Mouse (Mus musculus) kidney, embryonic 16.5 days (tissue): ENCODE data around the gene Fbxw24. TPM values are rescaled to one million over a fixed set of nuclear protein-coding genes. Genes with fewer than 3 reads are reported as not detected.
"Not testable (repeated sequence)": the region's sequence is repeated elsewhere in the genome, so short reads cannot be mapped to it uniquely, and the experiment has no call there.

Experiments
- ATAC-seq: fragments of 200-750 bp; cut with Nextera tagmentation; 2 replicates; pipeline ENCODE4 v1.8.0; 2017; ENCODE audit warnings: moderate TSS enrichment; ENCODE audit not compliant: low FRiP score, low TSS enrichment
- H3K27ac ChIP-seq: fragments of 300-500 bp; sonication (generic); 2 replicates; pipeline ENCODE4 v1.5.1; 2014; ENCODE audit warnings: low read length
- H3K27me3 ChIP-seq: fragments of 300-500 bp; sonication (generic); 2 replicates; pipeline ENCODE4 v1.6.1; 2014; ENCODE audit warnings: low read length, control low read depth, mixed read lengths; ENCODE audit not compliant: insufficient read depth
- H3K36me3 ChIP-seq: fragments of 300-500 bp; sonication (generic); 2 replicates; pipeline ENCODE4 v1.6.1; 2014; ENCODE audit warnings: low read length, control low read depth, mixed read lengths; ENCODE audit not compliant: insufficient read depth
- H3K4me1 ChIP-seq: fragments of 300-500 bp; sonication (generic); 2 replicates; pipeline ENCODE4 v1.6.1; 2014; ENCODE audit warnings: low read length, control low read depth, mixed read lengths; ENCODE audit not compliant: insufficient read depth
- H3K4me2 ChIP-seq: fragments of 300-500 bp; sonication (generic); replicated peaks from 2 replicates; pipeline ENCODE4 v1.6.1; 2014; ENCODE audit warnings: low read depth, low read length
- H3K4me3 ChIP-seq: fragments of 300-500 bp; sonication (generic); 2 replicates; pipeline ENCODE4 v1.5.1; 2014; ENCODE audit warnings: mild to moderate bottlenecking, low read length
- H3K9ac ChIP-seq: fragments of 300-500 bp; sonication (generic); replicated peaks from 2 replicates; pipeline ENCODE4 v1.6.1; 2014; ENCODE audit warnings: low read length
- H3K9me3 ChIP-seq: fragments of 300-500 bp; sonication (generic); 2 replicates; pipeline ENCODE4 v1.6.1; 2016; ENCODE audit warnings: low read length, control low read depth
- WGBS: fragments of 180-500 bp; shearing (Covaris S2); extraction: QIAGEN DNeasy Blood & Tissue Kit; methylation state at CpG from one replicate; pipeline ENCODE4 v1.1.7; 2014; 5-methylcytosine and 5-hydroxymethylcytosine counted together
- polyA plus RNA-seq: library from polyadenylated mRNA; unstranded; fragments of >200 nt; fragmentation: Nextera tagmentation; extraction: Ambion mirVana; gene quantifications from 2 replicates; pipeline ENCODE4 v1.2.1, GENCODE M21; 2015

Gene Fbxw24
- 0.21 and 0.39 TPM in 2 replicates for polyA plus RNA-seq

- not testable (repeated sequence) for H3K9ac ChIP-seq, H3K27ac ChIP-seq, H3K27me3 ChIP-seq, H3K4me1 ChIP-seq, H3K36me3 ChIP-seq, H3K4me2 ChIP-seq, H3K9me3 ChIP-seq, H3K4me3 ChIP-seq, ATAC-seq
- 75% methylated on average over 2 of the region's 2 CpGs for WGBS
These were observed at the start of gene Fbxw24 for GRCm38 (mm10) chr9:109625957-109626356. Fbxw24 (minus strand) TSS chr9:109626057.

DNA sequence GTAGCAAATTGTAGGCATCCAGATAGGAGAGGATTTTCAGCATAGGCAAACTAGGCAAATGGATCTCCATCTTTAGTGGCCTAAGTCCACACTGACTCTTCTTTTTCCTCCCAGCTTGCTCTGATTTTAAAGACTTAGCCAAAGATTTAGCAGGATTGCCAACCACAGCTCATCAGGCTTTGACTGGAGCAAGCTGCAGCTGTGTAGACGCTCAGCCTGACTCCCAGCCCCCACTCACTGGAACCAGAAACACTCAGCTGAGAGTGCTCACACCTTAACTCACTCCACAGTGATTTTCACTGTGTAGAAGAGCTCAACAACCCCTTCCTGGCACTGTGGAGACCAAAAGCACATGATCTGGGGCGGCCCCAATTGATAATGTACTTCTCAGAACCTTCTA lies 38.7 kb upstream of the Fbxw24 start, which contains the start of gene Fbxw25:
Gene Fbxw25 (minus strand): TSS at position 101 of the 400 bp plus-strand sequence.
- not testable (repeated sequence) for ATAC-seq, H3K4me1 ChIP-seq, H3K27me3 ChIP-seq, H3K9ac ChIP-seq, H3K9me3 ChIP-seq, H3K4me2 ChIP-seq, H3K36me3 ChIP-seq, H3K4me3 ChIP-seq, H3K27ac ChIP-seq
- 71% methylated on average over 2 of the region's 2 CpGs for WGBS

GRCm38 (mm10) chr9:109606837-109607236 lies 19.0 kb downstream of the Fbxw24 start:
- not testable (repeated sequence) for H3K9me3 ChIP-seq, ATAC-seq, H3K36me3 ChIP-seq, H3K4me3 ChIP-seq, H3K4me1 ChIP-seq, H3K27ac ChIP-seq, H3K9ac ChIP-seq, H3K27me3 ChIP-seq, H3K4me2 ChIP-seq
- WGBS: 37% methylated on average over 5 of the region's 5 CpGs

GRCm38 (mm10) chr9:109602128-109602527 lies 23.7 kb downstream of the Fbxw24 start:
- WGBS: 69% methylated on average over 2 of the region's 2 CpGs

DNA sequence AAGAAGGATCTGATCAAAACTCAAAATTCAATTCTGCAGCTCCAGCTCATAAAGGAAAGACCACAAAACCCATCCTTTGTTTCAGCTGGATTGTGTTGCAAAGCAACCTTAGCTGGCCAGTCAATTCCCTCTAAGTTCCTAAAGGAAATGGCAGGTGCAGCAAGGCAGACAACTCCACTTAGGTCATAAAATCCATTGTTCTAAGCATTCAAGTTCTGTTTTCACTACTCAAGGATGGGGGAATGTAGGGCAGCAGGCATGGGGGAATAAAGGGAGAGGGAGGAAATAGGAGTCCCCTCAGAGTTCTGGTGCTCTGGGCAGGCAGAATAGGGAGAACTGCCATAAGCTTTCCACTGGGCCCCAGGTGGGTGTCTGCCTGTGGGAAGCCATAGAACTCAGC lies 28.6 kb downstream of the Fbxw24 start:
- Histone ChIP-seq H3K4me2 (no peak overlapping the region), H3K9ac (no peak overlapping the region), H3K27ac (no peak overlapping the region), H3K9me3 (0 out of 2 replicates have a peak, but pooled peaks cover 6% of the 10 kb centered on the region), H3K4me3 (no peak overlapping the region), H3K36me3 (no peaks in the 10 kb centered on the region), H3K27me3 (no peaks in the 10 kb centered on the region), H3K4me1 (no peaks in the 10 kb centered on the region)
- ATAC-seq: no peak

More at GRCm38 (mm10) chr9:109602128-109602527, 23.7 kb downstream of the Fbxw24 start:
- H3K4me2 ChIP-seq, ATAC-seq, H3K9me3 ChIP-seq, H3K4me3 ChIP-seq, H3K4me1 ChIP-seq, H3K27ac ChIP-seq, H3K36me3 ChIP-seq, H3K9ac ChIP-seq, H3K27me3 ChIP-seq: not testable (repeated sequence)

GRCm38 (mm10) chr9:109594866-109595265 lies 31.0 kb downstream of the Fbxw24 start:
- 84% methylated on average over 2 of the region's 2 CpGs for WGBS
- Histone ChIP-seq H3K4me1 (no peaks in the 10 kb centered on the region), H3K36me3 (no peaks in the 10 kb centered on the region), H3K27ac (no peak overlapping the region), H3K27me3 (no peaks in the 10 kb centered on the region), H3K4me2 (no peak overlapping the region), H3K9ac (no peak overlapping the region), H3K9me3 (peaks cover 8% of the 10 kb centered on the region; the same call in 1 of the 2 replicates), H3K4me3 (no peak overlapping the region)
- ATAC-seq: no peak

DNA sequence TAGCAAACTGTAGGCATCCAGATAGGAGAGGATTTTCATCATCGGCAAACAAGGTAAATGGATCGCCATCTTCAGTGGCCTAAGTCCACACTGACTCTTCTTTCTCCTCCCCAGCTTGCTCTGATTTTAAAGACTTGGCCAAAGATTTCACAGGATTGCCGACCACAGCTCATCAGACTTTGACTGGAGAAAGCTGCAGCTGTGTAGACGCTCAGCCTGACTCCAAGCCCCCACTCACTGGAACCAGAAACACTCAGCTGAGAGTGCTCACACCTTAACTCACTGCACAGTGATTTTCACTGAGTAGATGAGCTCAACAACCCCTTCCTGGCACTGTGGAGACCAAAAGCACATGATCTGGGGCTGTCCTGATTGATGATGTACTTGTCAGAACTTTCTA lies 57.7 kb downstream of the Fbxw24 start, which contains the start of gene Fbxw15:
Gene Fbxw15 (minus strand): TSS at position 101 of the 400 bp plus-strand sequence.
- not testable (repeated sequence) for H3K27ac ChIP-seq, H3K4me3 ChIP-seq, H3K4me2 ChIP-seq, H3K9ac ChIP-seq, H3K4me1 ChIP-seq, H3K36me3 ChIP-seq, ATAC-seq, H3K9me3 ChIP-seq, H3K27me3 ChIP-seq
- 87% methylated on average over 4 of the region's 4 CpGs for WGBS

- H3K4me1 ChIP-seq: no peaks in the 10 kb centered on the region
- 18% methylated on average over 1 of the region's 1 CpGs for WGBS
These were observed 60.3 kb downstream of the Fbxw24 start for GRCm38 (mm10) chr9:109565546-109565945.

DNA sequence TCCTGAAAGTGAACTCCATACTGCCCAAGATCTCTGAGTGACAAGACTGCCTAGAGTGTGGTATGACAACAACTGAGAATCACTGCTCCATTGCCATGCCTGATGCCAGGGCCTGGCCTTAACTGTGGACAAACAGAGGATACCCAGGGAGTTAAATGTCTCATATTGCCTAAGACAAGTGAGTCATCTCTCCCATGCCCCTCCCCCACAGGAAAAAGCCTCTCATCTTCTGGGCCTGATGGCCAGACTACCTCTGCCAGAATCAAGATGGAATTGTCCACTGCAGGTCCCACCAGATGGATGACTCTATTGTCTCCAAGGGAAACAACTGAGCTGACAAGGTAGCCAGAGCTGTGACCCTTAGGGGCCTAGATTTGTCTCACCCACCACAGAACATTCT lies 63.8 kb downstream of the Fbxw24 start:
- H3K27me3 ChIP-seq, ATAC-seq, H3K36me3 ChIP-seq, H3K27ac ChIP-seq, H3K4me1 ChIP-seq, H3K9ac ChIP-seq, H3K4me3 ChIP-seq, H3K9me3 ChIP-seq, H3K4me2 ChIP-seq: not testable (repeated sequence)

More at GRCm38 (mm10) chr9:109565546-109565945, 60.3 kb downstream of the Fbxw24 start:
- H3K9me3 ChIP-seq: no peaks in the 10 kb centered on the region
- H3K27ac ChIP-seq: no peak overlapping the region
- ATAC-seq: no peak
- no peak overlapping the region for H3K9ac ChIP-seq
- no peak overlapping the region for H3K4me2 ChIP-seq
- H3K4me3 ChIP-seq: no peak overlapping the region
- no peaks in the 10 kb centered on the region for H3K36me3 ChIP-seq
- no peaks in the 10 kb centered on the region for H3K27me3 ChIP-seq

GRCm38 (mm10) chr9:109552483-109552882 lies 73.4 kb downstream of the Fbxw24 start:
- no peak for ATAC-seq
- Histone ChIP-seq H3K36me3 (no peaks in the 10 kb centered on the region), H3K4me2 (no peak overlapping the region), H3K4me1 (no peaks in the 10 kb centered on the region), H3K27ac (no peak overlapping the region), H3K9me3 (0 out of 2 replicates have a peak, but pooled peaks cover 2% of the 10 kb centered on the region), H3K4me3 (no peak overlapping the region), H3K9ac (no peak overlapping the region), H3K27me3 (no peaks in the 10 kb centered on the region)
- 57% methylated on average over 3 of the region's 3 CpGs for WGBS
